Mouse (Mus musculus): ENCODE data around the gene Tmem170. TPM values are rescaled to one million over a fixed set of nuclear protein-coding genes. Genes with fewer than 3 reads are reported as not detected.
A peak's percentile ranks its signal among the peaks of the same experiment; 100 is the strongest.

Tmem170 gene
- polyA plus RNA-seq, 1 experiment from 2014 or later, result 10.6 TPM

DNA sequence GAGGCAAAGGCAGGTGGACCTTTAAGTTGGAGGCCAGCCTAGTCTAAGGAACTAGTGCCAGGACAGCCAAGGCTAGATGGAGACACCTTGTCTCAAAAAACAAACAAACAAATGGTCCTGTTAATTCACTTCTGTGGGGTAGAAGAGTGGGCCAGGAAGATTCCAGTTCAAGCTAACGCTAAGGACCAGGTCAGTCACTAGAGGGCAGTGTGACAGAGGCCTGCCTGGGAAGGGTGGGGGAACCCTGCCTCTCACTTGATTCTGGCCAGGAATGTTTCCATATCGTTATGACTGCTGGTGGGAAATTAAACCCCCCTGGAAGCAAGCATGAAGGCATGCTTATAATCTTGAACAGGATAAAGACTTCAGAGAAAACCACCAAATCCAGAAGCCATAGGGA is 5.0 kb upstream of the Tmem170 start:
- Histone ChIP-seq H3K4me3 (ENCODE audit: low read length) (no peak overlapping the region), H3K9ac (replicated peaks; ENCODE audit: low read length) (no peak overlapping the region), H3K9me3 (ENCODE audit: low read length) (no peaks in the 10 kb centered on the region), H3K27ac (ENCODE audit: low read length) (no peak overlapping the region), H3K4me1 (ENCODE audit: insufficient read depth, low read length) (peaks cover 3% of the 10 kb centered on the region; the same call in 1 of the 2 replicates), H3K27me3 (ENCODE audit: insufficient read depth, low read length) (no peaks in the 10 kb centered on the region), H3K4me2 (replicated peaks; ENCODE audit: low read depth, low read length) (no peak overlapping the region), H3K36me3 (ENCODE audit: insufficient read depth, low read length) (no peaks in the 10 kb centered on the region)
- WGBS, result 2% methylated on average over 2 of the region's 2 CpGs
- ATAC-seq (ENCODE audit: low FRiP score, low TSS enrichment), result no peak

DNA sequence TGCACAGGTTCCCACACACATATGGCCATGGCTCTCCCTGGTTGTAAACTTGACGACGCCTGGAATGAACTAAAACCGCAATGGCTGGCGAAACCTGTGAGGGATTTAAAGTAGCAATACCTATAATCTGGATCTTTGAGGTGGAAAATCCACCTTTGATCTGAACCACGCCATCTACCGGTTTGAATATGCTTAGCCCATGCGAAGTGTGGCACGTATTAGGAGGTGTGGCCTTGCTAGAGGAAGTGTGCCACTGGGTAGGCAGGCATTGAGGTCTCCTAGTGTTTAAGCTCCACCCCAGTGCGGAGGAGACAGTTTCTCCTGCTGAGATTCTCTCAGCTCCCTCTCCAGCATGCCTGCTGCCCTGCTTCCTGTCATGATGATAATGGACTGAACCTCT is 1.2 kb upstream of the Tmem170 start:
- no peak overlapping the region for H3K27ac ChIP-seq (ENCODE audit: low read length)
- no peaks in the 10 kb centered on the region for H3K36me3 ChIP-seq (ENCODE audit: insufficient read depth, low read length)
- H3K4me1 ChIP-seq (ENCODE audit: insufficient read depth, low read length), result peaks cover 3% of the 10 kb centered on the region; the same call in 1 of the 2 replicates
- no peak overlapping the region for H3K4me3 ChIP-seq (ENCODE audit: low read length)
- H3K9ac ChIP-seq (replicated peaks; ENCODE audit: low read length), result no peak overlapping the region
- ATAC-seq (ENCODE audit: low FRiP score, low TSS enrichment), result no peak
- no peaks in the 10 kb centered on the region for H3K27me3 ChIP-seq (ENCODE audit: insufficient read depth, low read length)
- WGBS, result 70% methylated on average over 9 of the region's 9 CpGs
- H3K4me2 ChIP-seq (replicated peaks; ENCODE audit: low read depth, low read length), result no peak overlapping the region
- H3K9me3 ChIP-seq (ENCODE audit: low read length), result no peaks in the 10 kb centered on the region

DNA sequence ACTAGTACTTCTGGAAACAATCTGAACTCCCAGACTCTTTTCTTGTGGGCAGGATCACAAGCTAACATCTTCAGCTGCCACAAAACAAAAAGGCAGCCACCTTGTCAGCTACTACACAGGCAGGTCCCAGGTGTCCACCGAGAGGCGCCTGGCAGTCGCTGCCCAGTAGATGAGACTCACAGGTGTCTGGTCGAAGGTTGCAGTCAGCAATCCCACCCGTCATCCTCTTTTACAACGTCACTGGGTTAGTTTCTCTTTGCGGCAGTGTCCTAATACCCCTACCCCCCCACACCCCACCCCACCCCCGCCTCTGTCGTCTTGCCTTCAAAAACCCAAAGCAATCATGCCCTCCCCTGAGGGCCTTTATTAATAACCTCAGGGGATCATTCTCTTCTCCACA is 792 bp downstream of the Tmem170 start:
- Histone ChIP-seq H3K9me3 (ENCODE audit: low read length) (no peaks in the 10 kb centered on the region), H3K4me3 (ENCODE audit: low read length) (peak overlapping the region; percentile 81), H3K9ac (replicated peaks; ENCODE audit: low read length) (peak overlapping the region; percentile 88), H3K4me1 (ENCODE audit: insufficient read depth, low read length) (peaks cover 3% of the 10 kb centered on the region; the same call in 1 of the 2 replicates), H3K27me3 (ENCODE audit: insufficient read depth, low read length) (no peaks in the 10 kb centered on the region), H3K4me2 (replicated peaks; ENCODE audit: low read depth, low read length) (peak overlapping the region; percentile 84), H3K27ac (ENCODE audit: low read length) (peak overlapping the region; percentile 86), H3K36me3 (ENCODE audit: insufficient read depth, low read length) (no peaks in the 10 kb centered on the region)
- 8% methylated on average over 9 of the region's 9 CpGs for WGBS
- no peak for ATAC-seq (ENCODE audit: low FRiP score, low TSS enrichment)

DNA sequence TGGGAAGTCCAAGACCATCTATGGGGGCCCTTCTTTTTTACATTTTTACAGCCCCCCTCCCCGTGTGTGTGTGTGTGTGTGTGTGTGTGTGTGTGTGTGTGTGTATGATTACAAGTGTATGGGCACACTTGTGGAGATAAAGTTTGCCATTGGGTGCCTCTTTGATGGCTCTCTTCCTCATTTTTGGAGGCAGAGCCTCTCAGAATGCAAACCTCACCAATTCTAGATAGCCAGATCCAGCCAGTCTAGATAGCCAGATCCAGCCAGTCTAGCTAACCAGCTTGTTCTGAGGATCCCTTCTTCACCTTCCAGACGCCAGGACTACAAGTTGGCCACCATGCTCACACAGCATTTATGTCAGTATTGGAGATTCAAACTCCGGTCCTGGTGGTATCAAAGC is 5.3 kb downstream of the Tmem170 start:
- no peak for ATAC-seq (ENCODE audit: low FRiP score, low TSS enrichment)
- Histone ChIP-seq H3K4me1 (ENCODE audit: insufficient read depth, low read length) (no peaks in the 10 kb centered on the region), H3K36me3 (ENCODE audit: insufficient read depth, low read length) (no peaks in the 10 kb centered on the region), H3K9me3 (ENCODE audit: low read length) (no peaks in the 10 kb centered on the region), H3K4me2 (replicated peaks; ENCODE audit: low read depth, low read length) (no peak overlapping the region), H3K4me3 (ENCODE audit: low read length) (no peak overlapping the region), H3K27ac (ENCODE audit: low read length) (no peak overlapping the region), H3K27me3 (ENCODE audit: insufficient read depth, low read length) (no peaks in the 10 kb centered on the region), H3K9ac (replicated peaks; ENCODE audit: low read length) (no peak overlapping the region)
- WGBS, result 79% methylated on average over 3 of the region's 3 CpGs

DNA sequence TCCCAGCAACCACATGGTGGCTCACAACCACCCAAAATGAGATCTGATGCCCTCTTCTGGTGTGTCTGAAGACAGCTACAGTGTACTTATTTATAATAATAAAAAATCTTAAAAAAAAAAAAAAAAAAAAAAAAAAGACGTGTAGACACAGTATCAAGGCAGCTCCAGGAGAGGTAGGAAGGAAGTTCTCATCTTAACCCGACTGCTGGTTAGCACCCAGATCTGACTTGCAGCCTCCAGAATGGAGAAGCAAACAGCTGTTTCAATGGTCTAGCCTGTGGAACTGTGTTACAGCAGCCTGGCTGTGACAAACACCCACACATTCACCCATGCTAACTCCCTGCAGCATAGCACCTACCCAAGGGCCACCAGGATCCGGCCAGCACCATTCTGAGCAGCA is 6.2 kb downstream of the Tmem170 start:
- WGBS, result 80% methylated on average over 3 of the region's 3 CpGs

DNA sequence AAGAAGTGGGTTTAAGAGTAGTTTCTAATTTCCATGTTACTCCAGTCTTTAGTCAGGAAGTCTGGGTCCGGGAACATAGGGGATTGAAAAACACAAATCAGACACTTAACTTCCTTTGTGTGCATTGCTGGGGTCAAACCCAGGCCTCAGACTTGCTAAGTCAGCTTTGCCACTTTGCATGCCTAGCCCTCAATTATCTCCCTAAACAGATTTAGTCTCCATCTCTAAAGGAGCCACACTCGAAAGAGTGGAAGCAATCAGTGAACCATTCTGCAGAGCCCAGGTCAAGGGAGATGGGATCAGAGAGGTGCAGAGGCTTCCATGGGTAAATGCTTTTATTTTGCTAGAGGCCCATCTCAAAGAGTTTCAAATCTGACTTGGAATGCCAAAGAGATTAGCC is 7.9 kb downstream of the Tmem170 start:
- no peaks in the 10 kb centered on the region for H3K27me3 ChIP-seq (ENCODE audit: insufficient read depth, low read length)
- H3K27ac ChIP-seq (ENCODE audit: low read length), result no peak overlapping the region
- H3K4me2 ChIP-seq (replicated peaks; ENCODE audit: low read depth, low read length), result no peak overlapping the region
- H3K36me3 ChIP-seq (ENCODE audit: insufficient read depth, low read length), result peaks cover 4% of the 10 kb centered on the region; the same call in 1 of the 2 replicates
- H3K4me3 ChIP-seq (ENCODE audit: low read length), result no peak overlapping the region
- WGBS, result 44% methylated on average over 2 of the region's 2 CpGs
- ATAC-seq (ENCODE audit: low FRiP score, low TSS enrichment), result no peak
- no peaks in the 10 kb centered on the region for H3K4me1 ChIP-seq (ENCODE audit: insufficient read depth, low read length)
- H3K9me3 ChIP-seq (ENCODE audit: low read length), result no peaks in the 10 kb centered on the region
- no peak overlapping the region for H3K9ac ChIP-seq (replicated peaks; ENCODE audit: low read length)

More for the DNA sequence above, 6.2 kb downstream of the Tmem170 start:
- Histone ChIP-seq H3K4me2 (replicated peaks; ENCODE audit: low read depth, low read length) (no peak overlapping the region), H3K9me3 (ENCODE audit: low read length) (no peaks in the 10 kb centered on the region), H3K27me3 (ENCODE audit: insufficient read depth, low read length) (no peaks in the 10 kb centered on the region), H3K27ac (ENCODE audit: low read length) (no peak overlapping the region), H3K4me1 (ENCODE audit: insufficient read depth, low read length) (no peaks in the 10 kb centered on the region), H3K9ac (replicated peaks; ENCODE audit: low read length) (no peak overlapping the region), H3K36me3 (ENCODE audit: insufficient read depth, low read length) (peaks cover 4% of the 10 kb centered on the region; the same call in 1 of the 2 replicates), H3K4me3 (ENCODE audit: low read length) (no peak overlapping the region)
- no peak for ATAC-seq (ENCODE audit: low FRiP score, low TSS enrichment)

DNA sequence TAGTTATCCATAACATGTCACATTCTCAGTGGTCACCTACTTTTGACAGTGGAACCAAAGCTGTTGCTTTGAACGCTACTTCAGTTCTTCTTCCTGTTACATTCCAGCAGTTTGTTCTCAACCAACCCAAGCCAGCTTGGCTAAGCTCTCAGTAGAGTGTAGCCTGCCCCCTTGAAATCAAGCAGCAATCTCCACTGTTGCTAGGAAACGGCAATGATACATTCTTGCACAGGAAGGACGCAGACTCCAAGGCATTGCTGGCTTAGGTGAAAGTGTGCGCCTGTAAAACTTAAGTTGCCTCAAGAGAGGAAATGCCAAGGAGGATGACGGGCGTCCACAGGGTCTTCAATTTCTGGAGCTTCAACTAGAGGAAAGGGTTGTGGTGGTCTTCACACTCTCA is 10.7 kb downstream of the Tmem170 start:
- Histone ChIP-seq H3K4me3 (ENCODE audit: low read length) (no peak overlapping the region), H3K4me1 (ENCODE audit: insufficient read depth, low read length) (no peaks in the 10 kb centered on the region), H3K9ac (replicated peaks; ENCODE audit: low read length) (no peak overlapping the region), H3K27ac (ENCODE audit: low read length) (no peak overlapping the region), H3K27me3 (ENCODE audit: insufficient read depth, low read length) (no peaks in the 10 kb centered on the region), H3K4me2 (replicated peaks; ENCODE audit: low read depth, low read length) (no peak overlapping the region), H3K9me3 (ENCODE audit: low read length) (no peaks in the 10 kb centered on the region), H3K36me3 (ENCODE audit: insufficient read depth, low read length) (peaks cover 4% of the 10 kb centered on the region; the same call in 1 of the 2 replicates)
- WGBS, result 71% methylated on average over 6 of the region's 6 CpGs
- ATAC-seq (ENCODE audit: low FRiP score, low TSS enrichment), result 0 out of 2 replicates have a peak, but pooled peaks have one; percentile 65

DNA sequence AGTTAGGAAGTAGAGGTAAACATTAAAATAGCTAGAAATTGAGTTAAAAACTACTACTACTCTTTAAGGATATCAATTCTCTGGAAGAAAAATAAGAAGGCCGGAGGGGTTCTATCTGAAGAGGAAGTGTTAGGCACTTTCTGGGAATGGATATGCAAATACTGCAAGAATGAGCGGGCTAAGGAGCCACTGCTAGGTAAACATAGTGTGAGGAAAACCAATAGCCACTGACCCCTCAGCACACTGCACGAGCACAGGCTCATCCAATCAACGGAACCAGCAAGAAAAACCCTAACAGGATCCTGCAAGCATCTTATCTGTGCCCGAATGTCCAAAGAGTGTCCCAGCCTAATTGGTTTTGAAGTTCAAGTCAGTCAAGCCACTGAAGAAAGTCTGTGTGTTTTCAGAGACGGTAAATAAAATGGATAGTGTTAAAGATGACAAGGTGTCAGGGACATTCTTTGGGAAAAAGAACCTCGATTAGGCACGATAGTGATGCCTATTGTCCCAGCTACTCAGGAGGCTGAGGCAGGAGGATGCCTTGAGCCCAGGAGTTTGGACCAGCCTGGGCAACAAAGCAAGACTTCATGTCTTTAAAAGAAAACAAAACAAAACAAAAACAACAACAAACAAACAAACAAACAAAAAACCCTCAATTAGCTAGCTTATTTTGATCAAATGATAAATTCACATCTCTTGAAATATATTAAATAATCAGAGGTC is 11.3 kb downstream of the Tmem170 start:
- H3K4me1 ChIP-seq (ENCODE audit: insufficient read depth, low read length), result no peaks in the 10 kb centered on the region
- no peak overlapping the region for H3K4me2 ChIP-seq (replicated peaks; ENCODE audit: low read depth, low read length)
- H3K36me3 ChIP-seq (ENCODE audit: insufficient read depth, low read length), result peaks cover 4% of the 10 kb centered on the region; the same call in 1 of the 2 replicates
- H3K9ac ChIP-seq (replicated peaks; ENCODE audit: low read length), result no peak overlapping the region
- ATAC-seq (ENCODE audit: low FRiP score, low TSS enrichment), result no peak
- no peaks in the 10 kb centered on the region for H3K9me3 ChIP-seq (ENCODE audit: low read length)
- 90% methylated on average over 8 of the region's 8 CpGs for WGBS
- no peak overlapping the region for H3K27ac ChIP-seq (ENCODE audit: low read length)
- no peak overlapping the region for H3K4me3 ChIP-seq (ENCODE audit: low read length)
- no peaks in the 10 kb centered on the region for H3K27me3 ChIP-seq (ENCODE audit: insufficient read depth, low read length)

DNA sequence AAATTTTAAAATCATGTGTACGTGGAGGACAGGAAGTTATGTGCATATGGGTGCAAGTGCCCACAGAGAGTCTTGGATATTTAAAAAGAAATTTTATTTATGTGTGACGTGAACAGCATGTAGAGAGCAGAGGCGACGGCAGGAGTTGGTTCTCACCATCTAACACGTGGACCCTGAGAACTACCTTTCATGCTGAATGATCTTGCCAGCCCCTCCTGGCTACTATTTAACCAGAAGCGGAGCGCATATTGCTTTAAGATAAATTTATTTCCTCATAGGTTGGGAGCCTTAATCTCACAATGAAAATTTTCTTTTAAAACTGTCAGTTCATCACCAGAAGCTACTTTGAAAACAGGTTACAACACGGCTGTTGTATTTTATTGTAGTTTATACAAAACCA is 11.9 kb downstream of the Tmem170 start:
- Histone ChIP-seq H3K27ac (ENCODE audit: low read length) (no peak overlapping the region), H3K4me3 (ENCODE audit: low read length) (no peak overlapping the region), H3K36me3 (ENCODE audit: insufficient read depth, low read length) (peaks cover 4% of the 10 kb centered on the region; the same call in 1 of the 2 replicates), H3K9me3 (ENCODE audit: low read length) (no peaks in the 10 kb centered on the region), H3K9ac (replicated peaks; ENCODE audit: low read length) (no peak overlapping the region), H3K27me3 (ENCODE audit: insufficient read depth, low read length) (no peaks in the 10 kb centered on the region), H3K4me1 (ENCODE audit: insufficient read depth, low read length) (no peaks in the 10 kb centered on the region), H3K4me2 (replicated peaks; ENCODE audit: low read depth, low read length) (no peak overlapping the region)
- 74% methylated on average over 8 of the region's 8 CpGs for WGBS
- ATAC-seq (ENCODE audit: low FRiP score, low TSS enrichment), result no peak

DNA sequence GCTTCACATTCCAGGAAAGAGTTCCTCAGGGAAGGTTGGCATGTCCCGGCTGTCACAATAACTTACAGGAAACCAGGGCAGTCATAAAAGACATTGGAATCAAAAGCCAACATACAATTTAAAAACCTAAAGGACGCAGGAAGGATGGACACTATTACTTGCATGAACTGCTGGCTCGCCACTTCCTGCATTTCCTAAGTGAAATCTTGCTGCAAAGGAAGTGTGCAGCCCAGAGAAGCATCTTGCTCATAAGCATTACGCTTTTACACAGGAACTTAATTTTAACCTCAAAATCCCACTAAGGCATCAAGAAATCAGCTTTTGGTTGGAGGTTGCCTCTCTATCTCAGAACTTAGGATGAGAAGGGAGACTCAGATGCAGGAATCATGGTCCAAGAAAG is 13.3 kb downstream of the Tmem170 start:
- H3K4me3 ChIP-seq (ENCODE audit: low read length), result no peak overlapping the region
- WGBS, result 80% methylated on average over 4 of the region's 4 CpGs
- no peak overlapping the region for H3K9ac ChIP-seq (replicated peaks; ENCODE audit: low read length)
- no peaks in the 10 kb centered on the region for H3K4me1 ChIP-seq (ENCODE audit: insufficient read depth, low read length)
- ATAC-seq (ENCODE audit: low FRiP score, low TSS enrichment), result no peak
- H3K9me3 ChIP-seq (ENCODE audit: low read length), result no peaks in the 10 kb centered on the region
- peaks cover 4% of the 10 kb centered on the region; the same call in 1 of the 2 replicates for H3K36me3 ChIP-seq (ENCODE audit: insufficient read depth, low read length)
- peak overlapping the region; percentile 74 for H3K27ac ChIP-seq (ENCODE audit: low read length)
- no peak overlapping the region for H3K4me2 ChIP-seq (replicated peaks; ENCODE audit: low read depth, low read length)
- no peaks in the 10 kb centered on the region for H3K27me3 ChIP-seq (ENCODE audit: insufficient read depth, low read length)
